Mouse (Mus musculus) neural tube, embryonic 15.5 days (tissue): Measurements from ENCODE around the gene Bmp8a. TPM values are rescaled to one million over a fixed set of nuclear protein-coding genes. Genes with fewer than 3 reads are reported as not detected.
A peak's percentile ranks its signal among the peaks of the same experiment; 100 is the strongest.
"Not testable (repeated sequence)": the region's sequence is repeated elsewhere in the genome, so short reads cannot be mapped to it uniquely, and the experiment has no call there.

Experiments
- ATAC-seq: fragments of 200-750 bp; cut with Nextera tagmentation; 2 replicates; pipeline ENCODE4 v1.8.0; 2017; ENCODE audit warnings: mild to moderate bottlenecking, moderate TSS enrichment, moderate library complexity; ENCODE audit not compliant: low FRiP score
- H3K27ac ChIP-seq: fragments of 300-500 bp; sonication (generic); replicated peaks from 2 replicates; pipeline ENCODE4 v1.5.1; 2015; ENCODE audit warnings: mild to moderate bottlenecking, inconsistent platforms
- H3K27me3 ChIP-seq: fragments of 300-500 bp; sonication (generic); replicated peaks from 2 replicates; pipeline ENCODE4 v1.6.1; 2015; ENCODE audit warnings: inconsistent platforms
- H3K36me3 ChIP-seq: fragments of 300-500 bp; sonication (generic); 2 replicates; pipeline ENCODE4 v1.6.1; 2015; ENCODE audit warnings: inconsistent platforms
- H3K4me1 ChIP-seq: fragments of 300-500 bp; sonication (generic); 2 replicates; pipeline ENCODE4 v1.6.1; 2015; ENCODE audit warnings: inconsistent platforms
- H3K4me2 ChIP-seq: fragments of 300-500 bp; sonication (generic); 2 replicates; pipeline ENCODE4 v1.6.1; 2015; ENCODE audit warnings: inconsistent platforms, mild to moderate bottlenecking, moderate library complexity
- H3K4me3 ChIP-seq: fragments of 300-500 bp; sonication (generic); replicated peaks from 2 replicates; pipeline ENCODE4 v1.5.1; 2015; ENCODE audit warnings: mild to moderate bottlenecking, inconsistent platforms
- H3K9ac ChIP-seq: fragments of 300-500 bp; sonication (generic); replicated peaks from 2 replicates; pipeline ENCODE4 v1.6.1; 2015; ENCODE audit warnings: mild to moderate bottlenecking, inconsistent platforms
- H3K9me3 ChIP-seq: fragments of 300-500 bp; sonication (generic); replicated peaks from 2 replicates; pipeline ENCODE4 v1.6.1; 2016; ENCODE audit warnings: inconsistent platforms
- WGBS: fragments of 180-500 bp; shearing (Covaris S2); methylation state at CpG from one replicate; pipeline ENCODE4 v1.1.7; 2015; ENCODE audit warnings: mixed read lengths; 5-methylcytosine and 5-hydroxymethylcytosine counted together
- polyA plus RNA-seq: library from polyadenylated mRNA; unstranded; fragments of >200 nt; fragmentation: Nextera tagmentation; extraction: Ambion mirVana; gene quantifications from 2 replicates; pipeline ENCODE4 v1.2.1, GENCODE M21; 2015

Bmp8a gene
- polyA plus RNA-seq, 1 experiment from 2014 or later = 0.20 TPM

DNA sequence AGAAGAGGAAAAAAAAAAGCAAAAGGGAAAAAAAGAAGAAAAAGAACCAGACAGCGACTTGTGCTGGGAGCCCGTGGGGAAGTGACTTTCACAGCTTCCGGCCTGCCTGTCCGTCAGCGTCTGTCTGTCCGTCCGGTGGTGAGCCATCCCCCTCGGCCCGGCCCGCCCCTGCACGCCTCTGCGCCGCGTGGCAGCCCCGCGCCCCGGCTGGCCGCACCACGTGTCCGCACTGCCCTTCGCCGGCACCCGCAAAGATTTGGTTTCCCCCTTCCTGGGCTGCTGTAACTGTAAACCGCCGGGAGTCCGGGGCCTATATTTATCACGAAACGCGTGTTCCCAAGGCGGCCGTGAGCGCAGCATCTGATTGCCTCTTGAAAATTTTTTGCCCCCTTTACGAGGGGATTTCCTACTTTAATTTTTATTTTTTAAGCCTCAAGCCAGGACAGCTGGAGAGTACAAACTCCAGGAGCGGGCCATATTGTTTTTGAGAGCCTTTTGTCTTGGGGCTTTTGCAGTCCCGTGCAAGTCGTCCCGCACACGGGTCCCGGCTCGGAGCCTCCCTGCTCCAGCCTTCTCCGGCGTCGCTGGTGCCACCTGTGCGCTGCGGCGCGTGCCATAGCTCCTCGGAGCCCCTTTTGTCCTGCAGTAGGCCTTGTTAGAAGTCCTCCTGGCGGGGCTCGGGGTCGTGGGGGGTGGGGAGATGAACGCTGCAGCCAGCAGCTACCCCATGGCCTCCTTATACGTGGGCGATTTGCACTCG, 60.0 kb downstream of the Bmp8a start:
- H3K4me3 ChIP-seq = peak overlapping the region; percentile 66
- under 1% methylated on average over 27 of the region's 55 CpGs for WGBS
- peak; percentile 73 for ATAC-seq
- H3K9me3 ChIP-seq, H3K27me3 ChIP-seq: not testable (repeated sequence)
- H3K4me1 ChIP-seq = peaks cover 26% of the 10 kb centered on the region
- peak overlapping the region; percentile 91 for H3K4me2 ChIP-seq
- H3K9ac ChIP-seq = peak overlapping the region; percentile 53
- H3K36me3 ChIP-seq = peaks cover 12% of the 10 kb centered on the region
- H3K27ac ChIP-seq = peak overlapping the region; percentile 72; the same call in 1 of the 2 replicates

GRCm38 (mm10) chr4:123282500-123282899, 60.6 kb downstream of the Bmp8a start:
- H3K9me3 ChIP-seq = no peaks in the 10 kb centered on the region
- peak overlapping the region; percentile 72 for H3K27ac ChIP-seq
- H3K4me1 ChIP-seq = peaks cover 26% of the 10 kb centered on the region
- peaks cover 8% of the 10 kb centered on the region for H3K36me3 ChIP-seq
- peak overlapping the region; percentile 66 for H3K4me3 ChIP-seq
- no peaks in the 10 kb centered on the region for H3K27me3 ChIP-seq
- H3K4me2 ChIP-seq = peak overlapping the region; percentile 91
- under 1% methylated on average over 25 of the region's 25 CpGs for WGBS
- ATAC-seq = peak; percentile 93
- H3K9ac ChIP-seq = peak overlapping the region; percentile 53

DNA sequence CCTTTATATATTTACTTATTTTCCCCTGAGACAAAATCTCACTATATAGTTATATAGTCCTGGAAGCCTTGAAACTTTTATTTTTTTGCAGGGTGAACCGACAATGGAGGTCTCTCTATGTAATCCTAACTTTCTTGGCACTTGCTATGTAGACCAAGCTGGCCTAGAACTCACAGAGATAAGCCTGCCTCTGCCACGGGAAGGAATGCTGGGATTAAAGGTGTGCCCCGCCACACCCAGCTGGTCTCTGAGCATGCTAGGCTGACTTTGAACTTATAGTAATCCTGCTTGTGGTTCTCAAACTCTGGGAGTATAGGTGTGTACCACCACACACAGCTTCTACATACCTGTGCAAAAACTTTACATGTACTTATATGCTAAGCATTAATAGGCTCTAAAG, 62.9 kb downstream of the Bmp8a start:
- no peaks in the 10 kb centered on the region for H3K36me3 ChIP-seq
- peaks cover 15% of the 10 kb centered on the region for H3K4me1 ChIP-seq
- no peak overlapping the region for H3K4me2 ChIP-seq
- no peak overlapping the region for H3K27ac ChIP-seq
- no peak for ATAC-seq
- no peaks in the 10 kb centered on the region for H3K9me3 ChIP-seq
- WGBS = 75% methylated on average over 3 of the region's 3 CpGs
- no peaks in the 10 kb centered on the region for H3K27me3 ChIP-seq
- no peak overlapping the region for H3K9ac ChIP-seq
- H3K4me3 ChIP-seq = no peak overlapping the region

GRCm38 (mm10) chr4:123271063-123271462, 72.0 kb downstream of the Bmp8a start:
- Histone ChIP-seq H3K36me3 (no peaks in the 10 kb centered on the region), H3K4me1 (no peaks in the 10 kb centered on the region), H3K27me3 (no peaks in the 10 kb centered on the region), H3K4me3 (no peak overlapping the region), H3K4me2 (no peak overlapping the region), H3K9me3 (no peaks in the 10 kb centered on the region), H3K27ac (no peak overlapping the region), H3K9ac (no peak overlapping the region)
- no peak for ATAC-seq
- WGBS = 92% methylated on average over 3 of the region's 3 CpGs

Other genes with a start within 250 kb of the Bmp8a start
- 0.38 and 0.43 TPM in 2 replicates for gene Bmp8b, start 238.1 kb downstream of the Bmp8a start, polyA plus RNA-seq
- gene Oxct2b, start 227.0 kb downstream of the Bmp8a start, polyA plus RNA-seq = 0.68 and 0.77 TPM in 2 replicates
- 50.4 and 66.1 TPM in 2 replicates for gene Ppie, start 203.3 kb downstream of the Bmp8a start, polyA plus RNA-seq
- gene Hpcal4, start 160.0 kb downstream of the Bmp8a start, polyA plus RNA-seq = 33.2 and 34.4 TPM in 2 replicates
- 0.17 TPM in 1 of 2 replicates, not detected in the other for gene Nt5c1a, start 141.7 kb downstream of the Bmp8a start, polyA plus RNA-seq
- gene Heyl, start 109.7 kb downstream of the Bmp8a start, polyA plus RNA-seq = 5.6 and 9.6 TPM in 2 replicates
- 28.3 and 31.7 TPM in 2 replicates for gene Pabpc4, start 80.9 kb downstream of the Bmp8a start, polyA plus RNA-seq
- gene Oxct2a, start 19.6 kb downstream of the Bmp8a start, polyA plus RNA-seq = 0.14 TPM in 1 of 2 replicates, not detected in the other